8 mouse cellular contexts compared by ENCODE assay signal in genomic region chr4:140649207-140649591, GRCm38 (mm10). TPM values are rescaled to one million over a fixed set of nuclear protein-coding genes. Genes with fewer than 3 reads are reported as not detected.
A peak's percentile ranks its signal among the peaks of the same experiment; 100 is the strongest.
DNase-seq lines count a peak whose midpoint lies in the region; ATAC-seq and TF ChIP-seq lines count a peak whose summit lies in the region.

No protein-coding gene starts in this region.

- peak overlapping the region; percentile 68 for H3K4me3 ChIP-seq in heart, adult 2 months
- H3K4me3 ChIP-seq in embryonic facial prominence, embryonic 10.5 days, result peak overlapping the region; percentile 86
- H3K4me3 ChIP-seq in hindbrain, embryonic 15.5 days, result peak overlapping the region; percentile 71
- peak overlapping the region; percentile 78 for H3K4me3 ChIP-seq in midbrain, embryonic 16.5 days (ENCODE audit: low read depth, low read length)

- TF ChIP-seq EP300 in heart, adult 2 months (IDR thresholded peaks at IDR 0.05; ENCODE audit: insufficient read depth, low read depth, low read length), result no peak

- TF ChIP-seq POLR2A in heart, adult 2 months (IDR thresholded peaks at IDR 0.05; ENCODE audit: insufficient read depth, low read depth, low read length), result no peak

- H3K9ac ChIP-seq in heart, adult 2 months (ENCODE audit: low read depth, low read length), result peak overlapping the region; percentile 91
- H3K9ac ChIP-seq in hindbrain, embryonic 15.5 days, result peak overlapping the region; percentile 98
- peak overlapping the region; percentile 99 for H3K9ac ChIP-seq in midbrain, embryonic 16.5 days (ENCODE audit: low read depth, low read length)

- peak overlapping the region; percentile 73 for H3K4me2 ChIP-seq in hindbrain, embryonic 15.5 days
- peak overlapping the region; percentile 57 for H3K4me2 ChIP-seq in midbrain, embryonic 16.5 days (ENCODE audit: low read length)

- TF ChIP-seq CTCF in heart, adult 2 months (IDR thresholded peaks at IDR 0.05), result no peak

- DNase-seq in heart, adult 2 months, result no peak
- no peak for DNase-seq in heart, postnatal 25 days (ENCODE audit: low spot score)
- no peak for DNase-seq in embryonic facial prominence, embryonic 10.5 days (ENCODE audit: low spot score)
- no peak for DNase-seq in cerebellum, adult 9-11 months
- no peak for DNase-seq in spleen, postnatal 4 days (ENCODE audit: low spot score in 2 of 2)
- DNase-seq in thymus, postnatal 14 days, result no peak

- no peaks in the 10 kb centered on the region for H3K36me3 ChIP-seq in heart, adult 2 months (ENCODE audit: control insufficient read depth, insufficient read depth, low read length)
- H3K36me3 ChIP-seq in embryonic facial prominence, embryonic 10.5 days (replicated peaks), result peaks cover 25% of the 10 kb centered on the region
- no peaks in the 10 kb centered on the region for H3K36me3 ChIP-seq in hindbrain, embryonic 15.5 days
- H3K36me3 ChIP-seq in midbrain, embryonic 16.5 days (ENCODE audit: control insufficient read depth, insufficient read depth, low read length), result no peaks in the 10 kb centered on the region

- no peaks in the 10 kb centered on the region for H3K9me3 ChIP-seq in embryonic facial prominence, embryonic 10.5 days
- no peaks in the 10 kb centered on the region for H3K9me3 ChIP-seq in hindbrain, embryonic 15.5 days
- H3K9me3 ChIP-seq in midbrain, embryonic 16.5 days (replicated peaks; ENCODE audit: control insufficient read depth, low read length, poor library complexity, severe bottlenecking), result no peaks in the 10 kb centered on the region

- intact Hi-C loops in heart, adult 2 months (cut with DNase I), result no loop called here
- intact Hi-C loops in heart, postnatal 25 days (cut with DNase I), result no loop called here

- no peak for ATAC-seq in hindbrain, embryonic 15.5 days (ENCODE audit: low FRiP score, low read depth)
- ATAC-seq in midbrain, embryonic 16.5 days, result 0 out of 2 replicates have a peak, but pooled peaks have one; percentile 4

- peaks cover 4% of the 10 kb centered on the region; the same call in 1 of the 2 replicates for H3K4me1 ChIP-seq in heart, adult 2 months (ENCODE audit: control insufficient read depth, insufficient read depth, low read length)
- peaks cover 57% of the 10 kb centered on the region for H3K4me1 ChIP-seq in embryonic facial prominence, embryonic 10.5 days
- H3K4me1 ChIP-seq in hindbrain, embryonic 15.5 days (replicated peaks), result peaks cover 49% of the 10 kb centered on the region
- peaks cover 42% of the 10 kb centered on the region for H3K4me1 ChIP-seq in midbrain, embryonic 16.5 days (ENCODE audit: control insufficient read depth, insufficient read depth, low read length)

- H3K79me2 ChIP-seq in heart, adult 2 months (replicated peaks; ENCODE audit: control insufficient read depth, insufficient read depth, low read length), result no peaks in the 10 kb centered on the region

- no peaks in the 10 kb centered on the region for H3K27me3 ChIP-seq in heart, adult 2 months (ENCODE audit: control insufficient read depth, insufficient read depth, low read length)
- H3K27me3 ChIP-seq in embryonic facial prominence, embryonic 10.5 days (replicated peaks; ENCODE audit: low read depth, poor library complexity, severe bottlenecking), result no peaks in the 10 kb centered on the region
- no peaks in the 10 kb centered on the region for H3K27me3 ChIP-seq in hindbrain, embryonic 15.5 days
- no peaks in the 10 kb centered on the region for H3K27me3 ChIP-seq in midbrain, embryonic 16.5 days (ENCODE audit: control insufficient read depth, insufficient read depth, low read depth, low read length)

- peak overlapping the region; percentile 89 for H3K27ac ChIP-seq in heart, adult 2 months
- peak overlapping the region; percentile 99 for H3K27ac ChIP-seq in embryonic facial prominence, embryonic 10.5 days (replicated peaks)
- peak overlapping the region; percentile 98 for H3K27ac ChIP-seq in hindbrain, embryonic 15.5 days (replicated peaks)
- H3K27ac ChIP-seq in midbrain, embryonic 16.5 days (ENCODE audit: low read length), result peak overlapping the region; percentile 98

- 20% methylated on average over 9 of the region's 9 CpGs for WGBS in heart, adult 2 months
- 23% methylated on average over 9 of the region's 9 CpGs for WGBS in embryonic facial prominence, embryonic 10.5 days
- WGBS in hindbrain, embryonic 15.5 days, result 17% methylated on average over 9 of the region's 9 CpGs
- WGBS in midbrain, embryonic 16.5 days, result 6% methylated on average over 8 of the region's 9 CpGs

RNA-seq across cellular contexts. Expression of gene Arhgef10l, which starts 16.6 kb away (rescaled TPM):
- 10 to 100 TPM; 61.0 to 74.4 TPM for total RNA-seq in heart, adult 2 months (2021)
- polyA plus RNA-seq in heart, adult 2 months (2012; rRNA removed), result 54.7 and 75.6 TPM in 2 replicates
- 10 to 100 TPM; 62.4 to 63.9 TPM for total RNA-seq in heart, postnatal 25 days (2021)
- polyA plus RNA-seq in embryonic facial prominence, embryonic 10.5 days (2016; fragmentation: Nextera tagmentation; extraction: Ambion mirVana), result 17.9 and 18.2 TPM in 2 replicates
- polyA plus RNA-seq in hindbrain, embryonic 15.5 days (2015; fragmentation: Nextera tagmentation; extraction: Ambion mirVana), result 26.2 and 28.2 TPM in 2 replicates
- polyA plus RNA-seq in midbrain, embryonic 16.5 days (2015; fragmentation: Nextera tagmentation; extraction: Ambion mirVana), result 24.5 and 27.8 TPM in 2 replicates

RNA-seq across cellular contexts. Expression of gene Rcc2, which starts 51.1 kb away (rescaled TPM):
- 10 to 100 TPM; 13.7 to 14.2 TPM for total RNA-seq in heart, adult 2 months (2021)
- polyA plus RNA-seq in heart, adult 2 months (2012; rRNA removed), result 12.4 and 14.1 TPM in 2 replicates
- total RNA-seq in heart, postnatal 25 days (2021), result 10 to 100 TPM; 15.0 to 15.3 TPM
- 54.4 and 59.8 TPM in 2 replicates for polyA plus RNA-seq in embryonic facial prominence, embryonic 10.5 days (2016; fragmentation: Nextera tagmentation; extraction: Ambion mirVana)
- 25.0 and 28.8 TPM in 2 replicates for polyA plus RNA-seq in hindbrain, embryonic 15.5 days (2015; fragmentation: Nextera tagmentation; extraction: Ambion mirVana)
- 9.7 and 11.5 TPM in 2 replicates for polyA plus RNA-seq in midbrain, embryonic 16.5 days (2015; fragmentation: Nextera tagmentation; extraction: Ambion mirVana)
